Mouse (Mus musculus): ENCODE measurements around the gene Tnk2. TPM values are rescaled to one million over a fixed set of nuclear protein-coding genes. Genes with fewer than 3 reads are reported as not detected.

Tnk2 gene
- total RNA-seq (2017) = 16.2 to 63.7 TPM (median 26.3 TPM) in 3 replicates

DNA sequence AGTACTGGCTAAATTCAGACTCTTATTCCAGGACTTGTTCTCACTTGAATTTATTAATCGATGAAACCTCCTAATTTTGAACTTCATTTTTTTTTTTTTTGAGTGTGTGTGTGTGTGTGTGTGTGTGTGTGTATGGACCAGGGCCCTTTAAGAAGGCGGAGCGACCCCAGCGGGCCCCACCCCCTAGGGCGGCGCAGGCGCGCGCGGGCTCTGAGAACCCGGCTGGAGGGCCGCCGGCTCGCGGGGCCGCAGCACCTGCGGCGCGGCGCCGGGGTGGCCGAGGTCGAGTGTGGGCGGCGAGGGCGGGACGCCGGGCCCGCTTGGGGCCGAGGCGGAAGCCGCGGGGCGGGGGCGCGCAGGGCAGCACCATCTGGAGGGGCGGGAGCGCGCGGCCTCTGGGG, at the start of gene Tnk2:
TSS of gene Tnk2 (plus strand) at position 214 of the 401 bp plus-strand sequence.
- ATAC-seq (replicated peaks; ENCODE audit: insufficient number of reproducible peaks, low FRiP score, low TSS enrichment, poor library complexity, severe bottlenecking) = peak; percentile 67; the same call in 1 of the 2 replicates

DNA sequence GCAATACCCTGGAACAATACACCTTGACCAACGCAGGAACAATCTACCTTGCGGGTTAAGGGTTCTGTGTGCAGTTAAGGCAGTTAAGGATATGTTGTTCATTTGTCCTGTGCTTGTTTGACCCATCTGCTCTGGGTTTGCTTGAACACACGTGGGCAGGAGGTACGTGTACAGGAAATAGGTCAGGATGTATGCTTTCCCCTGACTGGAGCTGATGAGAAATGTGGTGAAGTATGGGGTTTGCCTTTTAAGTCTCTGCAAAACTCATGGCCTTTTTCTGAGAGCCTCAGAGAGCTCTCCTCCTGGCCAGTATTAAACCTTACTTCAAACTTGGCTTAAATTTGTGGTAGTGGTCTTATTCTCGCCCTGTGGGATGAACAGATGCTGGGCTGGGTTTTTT, 49.8 kb upstream of the Tnk2 start:
- ATAC-seq (replicated peaks; ENCODE audit: insufficient number of reproducible peaks, low FRiP score, low TSS enrichment, poor library complexity, severe bottlenecking) = 0 out of 2 replicates have a peak, but pooled peaks have one; percentile 15

DNA sequence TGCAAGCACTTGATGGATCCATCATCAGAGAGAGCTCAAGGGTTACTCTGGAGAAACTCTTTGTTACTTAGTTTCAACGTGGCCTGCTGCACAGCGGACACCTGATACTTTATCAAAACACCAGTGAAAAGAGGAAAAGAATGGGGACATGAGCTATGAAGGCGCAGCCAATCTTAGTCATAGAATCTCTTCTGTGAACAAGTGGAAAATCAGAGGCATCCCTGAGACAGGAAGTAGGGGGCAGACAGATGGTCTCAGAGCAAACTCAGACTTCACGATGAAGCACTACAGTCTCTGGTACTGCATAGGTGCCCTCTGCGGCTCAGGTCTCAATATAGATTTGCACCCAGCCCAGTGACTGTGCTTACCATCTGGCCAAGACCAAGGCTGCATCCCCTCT, 49.0 kb upstream of the Tnk2 start:
- ATAC-seq (replicated peaks; ENCODE audit: insufficient number of reproducible peaks, low FRiP score, low TSS enrichment, poor library complexity, severe bottlenecking) = no peak; the same call in 1 of the 2 replicates

DNA sequence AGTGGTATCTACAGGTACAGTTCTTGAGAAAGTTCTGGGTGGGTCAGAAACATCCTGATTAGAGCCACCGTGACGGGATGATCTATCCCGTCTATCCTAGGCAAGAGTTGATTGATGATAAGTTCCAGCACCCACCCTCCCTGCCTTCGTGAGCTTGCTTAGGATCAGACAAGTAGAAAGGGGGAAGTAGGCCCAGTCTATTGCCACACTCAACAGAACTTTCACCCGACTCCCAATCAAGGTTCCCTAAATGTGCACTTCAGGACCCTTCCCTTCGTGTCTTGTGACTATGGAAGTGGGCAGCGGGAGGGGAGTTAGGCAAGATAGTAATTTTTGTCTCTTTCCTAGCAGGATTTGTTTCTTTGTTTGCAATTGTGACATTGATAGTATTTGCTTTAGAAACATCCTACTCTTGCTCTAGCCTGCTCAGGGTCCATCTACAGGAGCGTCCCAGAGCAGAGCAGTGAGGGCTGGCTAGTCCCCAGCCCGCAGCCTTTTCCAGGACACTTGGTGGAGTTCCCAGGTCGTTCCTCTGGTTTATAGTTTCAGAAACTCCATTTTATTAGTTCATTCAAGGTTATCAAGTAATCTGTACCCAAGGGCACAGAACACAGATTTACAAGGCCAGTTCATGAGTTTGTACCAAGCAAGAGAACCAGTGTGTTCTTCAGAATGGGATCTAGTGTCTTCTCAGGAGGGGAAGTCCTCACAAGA, 48.4 kb upstream of the Tnk2 start:
- ATAC-seq (replicated peaks; ENCODE audit: insufficient number of reproducible peaks, low FRiP score, low TSS enrichment, poor library complexity, severe bottlenecking) = peak; percentile 85

DNA sequence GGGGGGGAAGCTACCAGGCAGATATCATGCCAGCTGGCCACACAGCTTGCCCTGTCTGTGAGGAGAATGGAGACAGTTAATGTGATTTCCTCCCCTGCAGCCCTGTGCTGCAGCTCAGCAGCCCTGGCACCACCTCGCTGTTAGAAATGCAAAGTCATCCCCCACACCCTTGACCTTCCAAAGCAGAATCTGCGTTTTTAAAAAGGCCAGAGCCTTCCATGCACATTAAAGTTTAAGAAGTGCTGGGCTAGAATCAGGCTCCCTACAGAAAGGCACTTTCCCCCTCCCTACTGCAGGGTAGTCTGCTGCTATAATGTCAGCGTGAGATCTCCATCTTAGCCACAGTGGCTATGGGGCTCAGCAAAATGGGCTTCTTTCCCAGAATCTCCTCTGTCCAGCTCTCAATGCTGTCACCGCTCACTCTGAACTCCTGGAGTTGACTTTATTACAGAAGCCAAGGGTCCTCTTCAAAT, 45.7 kb upstream of the Tnk2 start:
- ATAC-seq (replicated peaks; ENCODE audit: insufficient number of reproducible peaks, low FRiP score, low TSS enrichment, poor library complexity, severe bottlenecking) = 0 out of 2 replicates have a peak, but pooled peaks have one; percentile 9

DNA sequence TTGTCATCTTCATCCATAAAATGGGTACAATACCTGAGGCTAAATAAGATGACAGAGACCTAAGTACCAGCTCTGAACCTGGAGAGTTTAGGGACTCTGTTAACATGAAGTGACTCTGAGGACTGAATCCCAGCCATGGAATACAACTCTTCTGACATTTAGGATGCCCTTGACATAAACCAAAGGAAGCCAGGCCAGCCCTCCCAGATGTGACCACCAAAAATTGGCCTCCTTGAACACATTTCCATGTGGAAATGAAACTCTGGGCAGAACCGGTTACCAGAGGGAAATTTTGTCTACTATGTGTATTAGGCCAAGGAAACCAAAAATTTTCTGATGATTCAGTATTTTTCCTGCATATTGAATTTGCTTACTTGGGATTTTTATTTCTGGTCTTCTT, 44.5 kb upstream of the Tnk2 start:
- no peak for ATAC-seq (replicated peaks; ENCODE audit: insufficient number of reproducible peaks, low FRiP score, low TSS enrichment, poor library complexity, severe bottlenecking)

DNA sequence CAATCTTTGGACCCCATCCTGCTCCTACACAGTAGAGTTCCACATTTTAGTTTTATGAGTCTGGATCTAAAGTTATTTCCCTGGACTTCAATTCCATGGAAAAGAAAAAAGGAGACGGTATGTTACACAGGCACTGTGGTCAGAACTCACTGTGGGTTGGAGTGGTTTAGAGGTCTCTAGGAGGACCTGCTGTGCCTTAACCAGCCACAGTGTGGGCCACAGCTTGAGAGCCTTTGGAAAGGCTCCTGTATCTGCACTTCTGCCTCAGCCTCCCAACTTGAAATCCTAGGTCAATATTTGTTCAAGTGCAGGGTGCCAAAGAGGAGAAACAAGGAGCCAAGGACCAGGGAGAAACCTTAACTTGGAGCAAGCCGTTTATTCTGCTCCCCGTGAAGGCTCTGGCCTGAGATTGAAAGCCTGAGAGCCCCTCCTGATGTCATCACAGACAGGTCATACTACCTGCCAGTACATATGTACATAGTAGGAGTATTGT, 41.4 kb upstream of the Tnk2 start:
- ATAC-seq (replicated peaks; ENCODE audit: insufficient number of reproducible peaks, low FRiP score, low TSS enrichment, poor library complexity, severe bottlenecking) = no peak

DNA sequence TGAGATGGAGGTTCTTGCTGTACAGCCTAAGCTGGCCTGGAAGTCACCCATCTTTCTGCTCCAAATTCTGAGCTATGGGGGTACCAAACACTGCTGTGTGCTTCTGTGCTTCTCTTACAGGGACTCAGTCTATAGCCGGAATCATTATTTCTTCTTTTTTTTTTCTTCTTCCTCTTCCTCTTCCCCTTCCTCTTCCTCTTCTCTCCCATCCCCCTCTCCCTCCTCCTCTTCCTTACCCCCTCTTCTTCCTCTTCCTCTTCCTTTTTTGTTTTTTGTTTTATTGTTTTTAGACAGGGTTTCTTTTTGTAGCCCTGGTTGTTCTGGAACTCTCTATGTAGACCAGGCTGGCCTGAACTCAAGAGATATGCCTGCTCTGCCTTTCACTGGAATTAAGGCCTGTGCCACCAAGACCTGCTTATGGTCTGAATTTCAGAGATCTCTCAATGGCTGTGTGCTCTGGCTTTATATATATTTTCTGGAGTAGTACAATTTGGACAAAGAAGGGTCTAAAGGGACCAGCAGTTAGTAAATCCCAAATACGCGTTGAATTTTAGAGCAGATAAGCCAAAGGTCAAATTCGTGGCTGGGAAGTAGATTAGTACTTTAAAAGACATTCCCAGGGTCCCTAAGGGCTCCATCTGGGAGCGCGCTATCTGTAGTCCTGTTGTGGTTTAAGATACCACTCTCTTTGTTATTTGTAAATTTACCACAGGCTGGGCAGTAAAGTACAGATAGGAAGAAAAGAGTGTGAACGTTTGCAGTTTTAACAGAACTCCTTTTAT, 35.9 kb upstream of the Tnk2 start:
- no peak for ATAC-seq (replicated peaks; ENCODE audit: insufficient number of reproducible peaks, low FRiP score, low TSS enrichment, poor library complexity, severe bottlenecking)

DNA sequence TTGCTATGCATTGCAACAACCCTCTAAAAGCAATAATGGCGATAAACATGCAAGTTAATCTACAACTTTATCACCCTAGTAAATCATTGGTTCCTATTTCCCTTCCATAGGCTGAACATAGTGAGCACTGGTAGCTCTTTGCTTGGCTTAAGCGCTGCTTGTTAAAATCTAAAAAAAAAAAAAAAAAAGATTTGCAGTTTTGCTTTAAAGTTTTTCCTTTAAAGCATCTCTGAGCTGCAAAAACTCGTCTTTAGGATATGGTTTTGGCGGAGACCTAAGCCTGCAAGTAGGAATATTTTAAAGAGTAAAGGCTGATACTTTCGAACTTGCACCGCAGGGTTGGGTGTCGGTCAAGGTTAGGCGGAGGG, 35.3 kb upstream of the Tnk2 start:
- ATAC-seq (replicated peaks; ENCODE audit: insufficient number of reproducible peaks, low FRiP score, low TSS enrichment, poor library complexity, severe bottlenecking) = no peak

DNA sequence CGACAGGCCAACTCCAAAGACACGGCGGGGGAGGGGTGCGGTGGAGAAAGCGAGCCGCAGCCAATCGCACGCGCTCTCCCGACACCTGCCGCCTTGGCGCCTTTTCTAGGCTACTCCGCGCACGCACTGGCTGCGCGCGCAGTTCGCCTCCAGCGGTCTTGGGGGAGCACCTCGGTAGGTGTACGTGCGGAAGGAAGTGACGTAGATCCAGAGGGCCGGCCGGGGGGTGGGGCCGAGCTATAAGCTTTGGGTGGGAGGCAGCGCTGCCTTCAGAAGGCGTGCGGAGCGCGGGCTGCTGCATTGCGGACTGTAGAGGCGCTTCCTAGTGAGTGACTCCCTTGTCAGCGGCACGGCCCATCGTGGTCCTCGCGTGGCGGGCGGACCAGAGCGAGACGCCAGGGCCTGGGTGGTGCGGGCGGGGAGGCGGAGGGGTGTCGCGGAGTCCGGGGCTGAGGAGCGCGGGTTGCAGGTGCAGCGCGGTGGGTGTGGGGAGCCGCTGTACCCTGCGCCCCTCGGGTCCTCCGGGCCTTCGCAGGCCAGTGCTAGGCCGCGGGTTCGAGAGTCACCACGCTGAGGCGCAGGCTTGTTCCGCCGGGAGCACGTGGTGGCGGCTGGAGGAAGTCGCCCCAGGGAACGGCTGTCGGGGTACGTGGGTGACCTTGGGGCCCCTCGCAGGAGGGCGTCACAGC, 34.8 kb upstream of the Tnk2 start, which contains the start of gene Tfrc:
TSS of gene Tfrc (plus strand) at position 209 of the 689 bp plus-strand sequence.
- ATAC-seq (replicated peaks; ENCODE audit: insufficient number of reproducible peaks, low FRiP score, low TSS enrichment, poor library complexity, severe bottlenecking) = peak; percentile 97

DNA sequence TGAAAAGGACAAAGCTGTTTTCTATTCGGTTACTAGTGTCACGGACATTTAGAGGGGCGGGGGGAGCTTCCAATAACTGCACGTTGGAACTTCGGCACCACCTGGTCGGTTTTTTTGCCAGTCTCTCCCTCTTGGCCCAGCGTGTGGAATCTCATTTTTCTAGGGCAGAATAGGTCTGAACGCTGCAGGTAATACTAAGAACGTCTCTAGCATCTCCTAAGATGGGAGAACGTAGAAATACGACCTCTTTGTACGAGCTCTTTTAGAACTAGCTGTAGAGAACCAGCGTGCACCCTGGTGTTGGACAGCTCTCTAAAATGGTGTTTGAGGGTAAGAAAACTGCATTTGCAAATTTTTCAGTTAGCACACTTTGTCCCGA, 34.3 kb upstream of the Tnk2 start:
- no peak for ATAC-seq (replicated peaks; ENCODE audit: insufficient number of reproducible peaks, low FRiP score, low TSS enrichment, poor library complexity, severe bottlenecking)

DNA sequence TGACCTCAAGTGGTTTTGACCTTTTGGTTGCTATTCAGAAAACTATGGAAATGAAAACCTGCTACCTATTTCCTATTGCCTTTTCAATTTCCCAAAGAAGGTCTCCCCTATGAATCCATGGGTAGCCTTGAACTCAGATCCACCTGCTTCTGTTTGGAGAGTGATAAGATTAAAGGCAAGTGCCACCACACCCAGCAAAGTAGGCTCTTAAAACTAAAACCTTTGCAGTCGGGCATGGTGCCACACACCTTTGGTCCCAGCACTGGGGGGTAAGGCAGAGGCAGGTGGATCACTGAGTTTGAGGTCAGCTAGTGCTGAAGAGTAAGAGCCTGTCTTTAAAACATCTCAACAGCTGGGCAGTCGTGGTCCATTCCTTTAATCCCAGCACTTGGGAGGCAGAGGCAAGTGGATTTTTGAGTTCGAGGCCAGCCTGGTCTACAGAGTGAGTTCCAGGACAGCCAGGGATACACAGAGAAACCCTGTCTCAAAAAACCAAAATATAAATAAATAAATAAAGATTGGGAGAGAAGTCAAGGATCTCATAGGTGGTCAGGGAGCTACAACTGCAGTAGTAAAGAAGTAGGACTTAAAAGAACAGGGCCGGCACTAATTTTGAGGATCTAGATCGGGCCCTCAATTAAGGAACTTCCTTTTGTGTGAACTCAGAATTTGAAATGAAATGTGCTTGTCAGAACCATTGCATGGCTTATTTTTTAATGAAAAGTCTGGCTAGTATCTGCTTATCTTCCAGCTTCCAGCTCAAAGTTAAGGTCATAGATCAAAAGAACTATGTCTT, 33.0 kb upstream of the Tnk2 start:
- no peak for ATAC-seq (replicated peaks; ENCODE audit: insufficient number of reproducible peaks, low FRiP score, low TSS enrichment, poor library complexity, severe bottlenecking)

DNA sequence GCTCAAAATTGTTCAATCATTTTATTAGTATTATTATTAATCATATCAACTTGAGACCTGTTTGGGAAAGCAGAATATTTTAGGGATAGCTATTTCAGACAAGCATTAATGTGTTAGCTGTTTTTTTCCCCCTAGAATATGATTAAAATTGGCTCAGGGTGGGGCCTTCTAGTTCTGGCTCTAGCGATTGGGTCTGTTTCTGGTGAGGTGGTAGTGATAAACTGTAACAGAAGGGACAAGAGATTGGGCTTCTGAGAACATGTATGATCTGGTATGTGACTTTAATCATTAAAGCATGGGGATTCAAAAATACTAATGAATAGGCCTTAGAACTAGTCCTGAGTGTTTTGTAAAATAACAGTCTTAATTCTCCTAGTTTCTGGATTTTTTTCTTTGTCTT, 31.6 kb upstream of the Tnk2 start:
- no peak for ATAC-seq (replicated peaks; ENCODE audit: insufficient number of reproducible peaks, low FRiP score, low TSS enrichment, poor library complexity, severe bottlenecking)

DNA sequence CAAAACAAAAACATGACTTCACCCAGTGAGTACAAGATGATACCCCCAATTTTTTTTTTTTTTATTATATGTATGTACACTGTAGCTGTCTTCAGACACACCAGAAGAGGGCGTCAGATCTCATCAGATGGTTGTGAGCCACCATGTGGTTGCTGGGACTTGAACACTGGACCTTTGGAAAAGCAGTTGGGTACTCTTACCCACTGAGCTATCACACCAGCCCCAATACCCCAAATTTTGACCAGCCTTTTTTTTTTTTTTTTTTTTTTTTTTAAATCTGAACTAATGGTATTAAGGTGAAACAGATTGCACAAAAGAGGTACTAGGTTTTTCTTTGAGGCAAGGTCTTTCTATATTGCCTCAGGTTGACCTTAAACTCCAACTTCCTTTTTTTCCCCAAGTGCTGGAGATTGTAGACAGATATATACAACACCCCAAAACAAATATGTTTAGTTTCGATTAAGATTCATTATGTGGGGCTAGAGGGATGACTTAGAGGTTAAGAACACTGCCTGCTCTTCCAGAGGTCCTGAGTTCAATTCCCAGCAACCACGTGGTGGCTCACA, 30.3 kb upstream of the Tnk2 start:
- no peak for ATAC-seq (replicated peaks; ENCODE audit: insufficient number of reproducible peaks, low FRiP score, low TSS enrichment, poor library complexity, severe bottlenecking)

DNA sequence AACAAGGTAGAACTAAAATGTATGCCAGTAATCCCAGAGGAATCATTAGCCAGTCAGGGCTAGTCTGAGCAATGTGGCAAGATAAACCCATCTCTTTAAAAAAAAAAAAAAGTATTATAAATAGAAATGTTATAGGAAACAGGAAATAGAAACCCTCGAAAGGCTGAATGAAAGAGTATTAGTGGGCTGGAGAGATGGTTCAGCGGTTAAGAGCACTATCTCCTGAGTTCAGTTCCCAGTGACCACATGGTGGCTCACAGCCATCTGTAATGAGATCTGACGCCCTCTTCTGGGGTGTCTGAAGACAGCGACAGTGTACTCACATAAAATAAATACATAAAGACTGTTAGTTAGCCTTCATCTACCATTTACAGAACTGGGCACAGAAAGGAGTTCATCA, 29.6 kb upstream of the Tnk2 start:
- ATAC-seq (replicated peaks; ENCODE audit: insufficient number of reproducible peaks, low FRiP score, low TSS enrichment, poor library complexity, severe bottlenecking) = no peak

DNA sequence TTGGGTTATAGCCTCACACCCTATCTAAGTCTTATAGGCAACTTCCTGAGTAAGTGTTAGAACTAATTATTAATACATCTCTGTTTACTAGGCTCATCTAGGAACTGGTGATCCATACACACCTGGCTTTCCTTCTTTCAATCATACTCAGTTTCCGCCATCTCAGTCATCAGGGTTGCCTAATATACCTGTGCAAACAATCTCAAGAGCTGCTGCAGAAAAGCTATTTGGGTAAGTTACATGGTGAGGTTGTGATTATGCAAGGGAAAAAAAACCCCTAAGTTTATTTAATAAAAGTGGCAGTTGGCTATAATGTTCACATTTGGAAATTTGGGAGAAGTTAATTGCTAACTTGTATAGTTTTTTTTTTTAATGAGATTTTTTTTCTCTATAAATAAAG, 24.7 kb upstream of the Tnk2 start:
- no peak for ATAC-seq (replicated peaks; ENCODE audit: insufficient number of reproducible peaks, low FRiP score, low TSS enrichment, poor library complexity, severe bottlenecking)

DNA sequence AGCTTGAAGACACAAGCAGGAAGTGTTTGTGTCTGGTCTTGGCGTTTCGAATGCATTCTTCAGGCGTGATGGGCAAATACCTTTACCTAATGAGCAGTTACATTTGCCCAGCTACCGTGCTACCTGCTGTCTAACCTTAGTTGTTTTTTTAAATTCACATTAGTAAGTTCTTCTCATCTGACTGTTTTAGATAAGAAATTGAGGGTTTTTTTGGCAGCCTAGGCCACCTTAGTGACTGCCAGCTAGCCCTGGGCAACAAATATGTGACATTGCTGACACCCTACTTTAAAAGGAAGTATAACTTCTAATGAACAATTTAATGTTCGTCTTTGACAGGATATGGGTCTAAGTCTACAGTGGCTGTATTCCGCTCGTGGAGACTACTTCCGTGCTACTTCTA, 15.5 kb upstream of the Tnk2 start:
- no peak for ATAC-seq (replicated peaks; ENCODE audit: insufficient number of reproducible peaks, low FRiP score, low TSS enrichment, poor library complexity, severe bottlenecking)

DNA sequence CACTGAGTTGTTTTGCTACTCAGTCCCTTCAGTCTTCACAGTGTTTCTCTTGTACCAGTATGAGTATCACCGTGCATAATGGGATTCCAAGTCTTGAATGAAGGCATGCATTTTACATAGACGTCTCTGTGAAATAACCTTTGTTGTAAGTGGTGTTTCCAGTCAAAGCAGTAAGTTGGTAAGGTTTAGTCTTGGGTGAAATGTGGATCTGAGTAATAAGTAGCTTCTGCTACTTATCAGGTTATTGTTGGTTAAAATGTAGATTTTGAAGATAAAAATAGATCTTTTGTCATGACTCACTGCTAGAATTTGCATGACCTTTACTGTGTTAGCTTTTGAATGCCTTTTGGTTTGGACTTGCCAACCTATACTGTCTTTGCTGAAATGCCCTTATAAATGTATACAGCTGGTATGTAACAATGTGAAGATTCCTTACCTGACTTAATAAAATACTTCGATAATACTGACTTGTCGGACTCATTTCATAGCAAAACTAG, 11.3 kb upstream of the Tnk2 start:
- no peak for ATAC-seq (replicated peaks; ENCODE audit: insufficient number of reproducible peaks, low FRiP score, low TSS enrichment, poor library complexity, severe bottlenecking)
